Mouse (Mus musculus): Measurements from ENCODE around the gene Parp14.

DNA sequence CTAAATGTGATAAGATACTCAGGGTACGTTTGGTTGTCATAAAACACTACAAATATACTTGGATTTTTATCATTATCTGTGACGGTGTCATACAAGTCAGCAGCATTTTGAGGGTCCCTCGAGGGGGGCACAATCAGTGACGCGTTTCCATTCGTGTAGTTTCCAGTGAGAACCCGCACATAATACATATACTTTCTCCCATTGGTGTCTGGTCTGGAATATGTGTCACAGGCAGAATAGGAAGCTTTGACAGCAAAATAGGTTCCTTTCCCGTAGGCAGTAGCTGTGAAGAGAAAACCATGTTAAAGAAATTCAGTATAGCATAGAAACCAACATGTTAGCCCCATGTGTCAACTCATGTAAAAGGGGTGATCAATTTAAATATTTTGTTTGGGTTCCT is 36.7 kb downstream of the Parp14 start:
- TF ChIP-seq GATA1 (IDR thresholded peaks at IDR 0.05; ENCODE audit: low read length) (no peak), TAL1 (IDR thresholded peaks at IDR 0.05; ENCODE audit: low read length) (no peak)

Measured in erythroblast, embryonic 14.5 days (primary cell).